ENCODE assay signal across 8 mouse cellular contexts in the genomic region with DNA sequence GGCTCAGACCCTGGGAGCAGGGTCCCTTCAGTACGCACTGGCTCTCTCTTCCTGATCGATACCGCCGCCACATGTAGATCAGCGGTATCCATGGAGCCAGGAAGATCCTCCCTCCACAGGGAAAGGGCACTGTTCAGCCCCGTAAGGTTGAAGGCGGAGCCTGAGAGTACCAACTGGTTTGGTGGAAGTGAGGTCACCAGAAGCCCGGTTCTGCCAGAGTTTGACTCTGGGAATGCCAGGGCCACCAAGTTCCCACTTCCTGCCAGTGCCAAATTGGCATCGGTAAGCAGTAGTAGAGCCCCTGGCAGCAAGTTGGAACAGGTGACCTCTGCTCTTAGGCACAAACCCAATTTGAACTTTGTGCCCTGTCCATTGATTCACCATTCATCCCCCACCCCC. TPM values are rescaled to one million over a fixed set of nuclear protein-coding genes. Genes with fewer than 3 reads are reported as not detected.
DNase-seq lines count a peak whose midpoint lies in the region; ATAC-seq and TF ChIP-seq lines count a peak whose summit lies in the region.

No protein-coding gene starts in this region.

- H3K4me1 ChIP-seq in megakaryocyte, embryonic 14.5 days: peaks cover 72% of the 10 kb centered on the region
- 0 out of 2 replicates have a peak, but pooled peaks cover 3% of the 10 kb centered on the region for H3K4me1 ChIP-seq in lung, adult 2 months (ENCODE audit: control insufficient read depth, insufficient read depth, low read length)
- peaks cover 28% of the 10 kb centered on the region for H3K4me1 ChIP-seq in stomach, embryonic 16.5 days (ENCODE audit: control insufficient read depth, insufficient read depth, low read length)

- H3K4me3 ChIP-seq in megakaryocyte, embryonic 14.5 days (replicated peaks): peak overlapping the region; percentile 99
- peak overlapping the region; percentile 88 for H3K4me3 ChIP-seq in lung, adult 2 months (replicated peaks; ENCODE audit: extremely low read depth, low read depth, low read length)
- H3K4me3 ChIP-seq in stomach, embryonic 16.5 days (replicated peaks; ENCODE audit: low read length): peak overlapping the region; percentile 82

- peak overlapping the region; percentile 82 for H3K9ac ChIP-seq in stomach, embryonic 16.5 days (ENCODE audit: low read length)

- ATAC-seq in megakaryocyte, adult 5-6 weeks (ENCODE audit: poor library complexity, severe bottlenecking): no peak
- peak; percentile 14; the same call in 1 of the 2 replicates for ATAC-seq in stomach, embryonic 16.5 days (ENCODE audit: insufficient read depth, low FRiP score)

- no peaks in the 10 kb centered on the region for H3K9me3 ChIP-seq in megakaryocyte, embryonic 14.5 days
- no peaks in the 10 kb centered on the region for H3K9me3 ChIP-seq in stomach, embryonic 16.5 days (replicated peaks; ENCODE audit: control insufficient read depth, low read length)

- no peaks in the 10 kb centered on the region for H3K27me3 ChIP-seq in megakaryocyte, embryonic 14.5 days (replicated peaks)
- H3K27me3 ChIP-seq in stomach, embryonic 16.5 days (ENCODE audit: control insufficient read depth, insufficient read depth, low read length): no peaks in the 10 kb centered on the region

- DNase-seq in adrenal gland, postnatal 14 days: peak; percentile 79
- peak; percentile 49 for DNase-seq in fibroblast of lung, adult 2 months (ENCODE audit: low read depth)
- peak; percentile 81 for DNase-seq in kidney, adult 18-20 months
- peak; percentile 51 for DNase-seq in lung, adult 2 months
- no peak for DNase-seq in left cerebral cortex, adult 8-10 months (ENCODE audit: low spot score in 2 of 2)

- H3K36me3 ChIP-seq in megakaryocyte, embryonic 14.5 days (replicated peaks; ENCODE audit: low read length): peaks cover 60% of the 10 kb centered on the region
- H3K36me3 ChIP-seq in stomach, embryonic 16.5 days (ENCODE audit: control insufficient read depth, insufficient read depth, low read length): no peaks in the 10 kb centered on the region

- peak; percentile 36; the same call in 1 of the 2 replicates for TF ChIP-seq POLR2A in lung, adult 2 months (IDR thresholded peaks at IDR 0.05; ENCODE audit: borderline replicate concordance, extremely low read depth, low read depth, low read length)

- no peak for TF ChIP-seq CTCF in lung, adult 2 months (IDR thresholded peaks at IDR 0.05; ENCODE audit: insufficient read depth, low read length)

- peak overlapping the region; percentile 65 for H3K27ac ChIP-seq in stomach, embryonic 16.5 days (ENCODE audit: low read length)

- WGBS in lung, adult 2 months: 12% methylated on average over 9 of the region's 9 CpGs
- WGBS in stomach, embryonic 16.5 days: 2% methylated on average over 9 of the region's 9 CpGs

- H3K4me2 ChIP-seq in stomach, embryonic 16.5 days (ENCODE audit: low read depth, low read length): peak overlapping the region; percentile 91

RNA-seq across cellular contexts. Expression of a gene that starts 1.8 kb away (rescaled TPM):
- 123 and 223 TPM in 2 replicates for polyA plus RNA-seq in megakaryocyte, embryonic 14.5 days (2012; ENCODE audit: insufficient read depth, low replicate concordance)
- 77.6 and 92.0 TPM in 2 replicates for total RNA-seq in megakaryocyte, adult 5-6 weeks (2015)
- 87.5 and 88.7 TPM in 2 replicates for total RNA-seq in megakaryocyte, adult 5-6 weeks (2017)
- total RNA-seq in adrenal gland, postnatal 14 days (2021): 23.0 and 24.3 TPM in 2 replicates
- polyA plus RNA-seq in lung, adult 2 months (2012; rRNA removed): 46.8 and 60.1 TPM in 2 replicates
- polyA plus RNA-seq in stomach, embryonic 16.5 days (2015; fragmentation: Nextera tagmentation; extraction: Ambion mirVana): 136 and 138 TPM in 2 replicates
- 10 to 100 TPM; 63.4 to 73.8 (median 67.8) TPM for total RNA-seq in left cerebral cortex, adult 8-10 months (2022)

RNA-seq across cellular contexts. Expression of a gene that starts 22.3 kb away (rescaled TPM):
- polyA plus RNA-seq in megakaryocyte, embryonic 14.5 days (2012; ENCODE audit: insufficient read depth, low replicate concordance): 9.2 and 14.1 TPM in 2 replicates
- total RNA-seq in megakaryocyte, adult 5-6 weeks (2015): 23.9 and 25.7 TPM in 2 replicates
- total RNA-seq in megakaryocyte, adult 5-6 weeks (2017): 6.1 and 8.7 TPM in 2 replicates
- total RNA-seq in adrenal gland, postnatal 14 days (2021): 9.0 and 15.7 TPM in 2 replicates
- 19.1 and 21.6 TPM in 2 replicates for polyA plus RNA-seq in lung, adult 2 months (2012; rRNA removed)
- polyA plus RNA-seq in stomach, embryonic 16.5 days (2015; fragmentation: Nextera tagmentation; extraction: Ambion mirVana): 8.3 and 9.7 TPM in 2 replicates
- 10 to 100 TPM; 14.0 to 24.5 (median 16.9) TPM for total RNA-seq in left cerebral cortex, adult 8-10 months (2022)

RNA-seq across cellular contexts. Expression of a gene that starts 22.7 kb away (rescaled TPM):
- 23.4 and 27.1 TPM in 2 replicates for polyA plus RNA-seq in megakaryocyte, embryonic 14.5 days (2012; ENCODE audit: insufficient read depth, low replicate concordance)
- 16.1 and 17.7 TPM in 2 replicates for total RNA-seq in megakaryocyte, adult 5-6 weeks (2015)
- 23.9 and 36.1 TPM in 2 replicates for total RNA-seq in megakaryocyte, adult 5-6 weeks (2017)
- total RNA-seq in adrenal gland, postnatal 14 days (2021): 26.4 and 30.6 TPM in 2 replicates
- polyA plus RNA-seq in lung, adult 2 months (2012; rRNA removed): 18.8 and 26.4 TPM in 2 replicates
- polyA plus RNA-seq in stomach, embryonic 16.5 days (2015; fragmentation: Nextera tagmentation; extraction: Ambion mirVana): 21.8 and 23.4 TPM in 2 replicates
- 10 to 100 TPM; 27.0 to 33.4 (median 29.6) TPM for total RNA-seq in left cerebral cortex, adult 8-10 months (2022)

RNA-seq across cellular contexts. Expression of a gene that starts 31.2 kb away (rescaled TPM):
- polyA plus RNA-seq in megakaryocyte, embryonic 14.5 days (2012; ENCODE audit: insufficient read depth, low replicate concordance): 1.2 and 3.4 TPM in 2 replicates
- 22.9 and 25.7 TPM in 2 replicates for total RNA-seq in megakaryocyte, adult 5-6 weeks (2015)
- 28.1 and 46.6 TPM in 2 replicates for total RNA-seq in megakaryocyte, adult 5-6 weeks (2017)
- total RNA-seq in adrenal gland, postnatal 14 days (2021): 0.52 and 1.4 TPM in 2 replicates
- polyA plus RNA-seq in lung, adult 2 months (2012; rRNA removed): 12.2 and 20.6 TPM in 2 replicates
- 2.0 and 3.4 TPM in 2 replicates for polyA plus RNA-seq in stomach, embryonic 16.5 days (2015; fragmentation: Nextera tagmentation; extraction: Ambion mirVana)
- 1 to 10 TPM in 2 of 4 experiments, under 1 TPM in 2; 0.30 to 2.6 (median 0.83) TPM for total RNA-seq in left cerebral cortex, adult 8-10 months (2022)

Comparison
In these comparisons a context has a peak if more than half of its experiments do, and no peak if none do; other contexts are left out.
1. DNase-seq: peak in adrenal gland, postnatal 14 days (single experiment), fibroblast of lung, adult 2 months (single experiment), kidney, adult 18-20 months (single experiment) and lung, adult 2 months (single experiment); none in left cerebral cortex, adult 8-10 months (0 of 2).
2. Peak in every context shown above with its lines, with median percentiles within 50 percentile points of each other: H3K4me3 ChIP-seq.